ENCODE assay signal across 12 mouse cellular contexts in the genomic region with DNA sequence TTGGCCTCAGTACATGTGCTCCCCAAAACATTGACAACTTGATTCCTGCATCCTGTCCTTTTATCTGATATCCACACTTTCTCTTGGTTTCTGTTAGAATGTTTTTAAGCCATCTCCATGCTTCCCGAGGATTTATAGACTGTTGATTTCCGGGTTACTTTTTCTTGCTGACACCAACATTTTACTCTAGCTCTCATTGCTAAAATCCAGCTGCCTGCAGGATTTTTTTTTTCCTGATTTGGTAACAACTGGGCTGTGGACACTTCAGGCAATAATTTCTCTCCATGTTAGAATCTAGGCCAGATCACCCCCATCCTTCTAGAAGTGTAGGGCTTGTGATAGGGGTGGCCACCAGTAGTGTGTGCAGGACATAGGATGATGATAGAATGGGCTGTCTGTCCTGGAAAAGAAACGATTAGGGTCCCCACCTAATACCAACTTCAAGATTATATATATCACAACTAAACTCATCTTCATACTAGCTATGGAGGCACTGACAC.
"Had no signal": no experiment of that assay in that cellular context is flagged by ENCODE, and none has a peak within 500 bp of the region (broad histone marks: within the 10 kb centered on the region; RNA-seq: fewer than 3 reads in every experiment).

No protein-coding gene starts in this region.

- H3K4me3 ChIP-seq: limb, embryonic 12.5 days; limb, embryonic 15.5 days had no signal

- H3K27me3 ChIP-seq: limb, embryonic 12.5 days; limb, embryonic 15.5 days had no signal

- ATAC-seq: intestine, postnatal 0 days; liver, postnatal 0 days had no signal

- H3K27ac ChIP-seq: limb, embryonic 12.5 days; limb, embryonic 15.5 days; liver, embryonic 14.5 days had no signal

- H3K4me2 ChIP-seq: limb, embryonic 12.5 days; limb, embryonic 15.5 days; liver, embryonic 11.5 days; midbrain, embryonic 11.5 days had no signal

- H3K9me3 ChIP-seq: limb, embryonic 15.5 days had no signal

- H3K9ac ChIP-seq: limb, embryonic 12.5 days; limb, embryonic 15.5 days; liver, embryonic 14.5 days; liver, postnatal 0 days had no signal

- H3K36me3 ChIP-seq: limb, embryonic 12.5 days; limb, embryonic 15.5 days had no signal

- DNase-seq: left cerebral cortex, postnatal 4 days; liver, postnatal 0 days; lung, postnatal 36 days; midbrain, embryonic 14.5 days; thymus, adult 18-20 months; thymus, postnatal 36 days had no signal
